Mouse (Mus musculus): ENCODE measurements around the gene Mfrp.
A peak's percentile ranks its signal among the peaks of the same experiment; 100 is the strongest.

The Mfrp gene

DNA sequence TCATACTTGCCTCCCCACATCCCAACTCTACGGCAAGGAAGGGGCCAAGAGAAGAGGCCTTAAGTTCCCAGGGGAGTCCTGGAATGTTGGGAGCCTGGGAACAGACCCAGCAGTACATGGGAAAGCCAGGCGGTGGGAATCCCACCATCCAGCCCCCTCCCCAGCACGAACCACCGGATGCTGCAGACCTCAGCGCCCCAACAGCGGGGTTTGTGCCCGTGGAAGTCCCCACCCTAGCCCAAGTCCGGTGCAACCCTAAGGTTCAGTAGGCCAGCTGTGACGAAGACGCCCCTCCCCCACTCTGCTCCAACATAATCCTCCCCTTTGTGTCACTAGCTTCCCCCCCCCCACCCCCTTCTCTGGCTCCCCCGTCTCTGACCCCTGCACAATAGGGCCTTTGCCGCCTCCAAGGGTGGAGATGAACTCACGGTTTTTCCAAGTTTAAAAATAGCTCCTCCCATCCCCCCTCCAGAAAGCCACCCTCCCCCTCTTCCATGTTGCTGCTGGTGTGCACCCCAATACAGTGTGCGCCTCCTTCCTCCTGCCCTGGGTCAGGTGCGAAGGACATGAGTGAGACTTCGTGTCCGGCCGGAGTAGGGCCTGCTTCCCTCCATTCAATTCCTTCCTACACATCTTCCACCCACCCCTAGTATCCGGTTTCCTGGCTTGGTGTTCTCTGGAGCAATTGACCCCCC is 29.2 kb downstream of the Mfrp start:
- DNase-seq (ENCODE audit: low spot score) = no peak

DNA sequence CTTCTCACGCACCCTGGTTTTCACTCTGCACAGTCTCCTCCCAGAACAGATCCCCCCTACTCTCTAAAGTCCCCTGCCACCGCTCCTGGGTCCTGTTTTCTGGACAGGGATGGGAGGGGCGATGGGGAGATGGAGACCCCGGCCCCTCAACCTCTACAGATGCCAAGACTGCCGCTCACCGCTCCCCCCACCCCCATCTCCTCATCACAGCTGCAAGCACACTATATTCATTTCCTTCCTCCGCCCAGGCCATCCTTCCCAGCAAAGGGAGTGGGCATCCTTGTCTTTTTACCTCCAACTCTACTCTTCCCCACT is 29.7 kb downstream of the Mfrp start:
- no peak for DNase-seq (ENCODE audit: low spot score)

DNA sequence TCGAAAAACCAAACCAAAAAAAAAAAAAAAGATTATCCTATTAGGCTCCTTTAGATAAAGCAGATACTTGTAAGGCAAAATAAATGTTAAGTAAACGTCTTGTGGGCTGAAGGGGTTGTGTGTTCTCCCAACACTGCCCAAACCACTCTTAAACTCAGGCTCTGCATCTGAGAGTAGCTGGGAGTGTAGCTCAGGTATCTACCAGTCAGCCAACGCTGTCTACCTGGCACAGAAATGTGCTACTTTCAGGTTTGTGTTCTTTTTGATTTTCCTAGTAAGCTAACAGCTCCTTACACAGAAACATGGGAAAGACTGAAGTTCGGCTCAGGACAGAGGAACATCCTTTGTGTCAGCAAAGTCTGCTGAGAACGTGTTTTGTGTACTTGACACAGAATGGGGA is 30.7 kb downstream of the Mfrp start:
- DNase-seq (ENCODE audit: low spot score) = no peak

DNA sequence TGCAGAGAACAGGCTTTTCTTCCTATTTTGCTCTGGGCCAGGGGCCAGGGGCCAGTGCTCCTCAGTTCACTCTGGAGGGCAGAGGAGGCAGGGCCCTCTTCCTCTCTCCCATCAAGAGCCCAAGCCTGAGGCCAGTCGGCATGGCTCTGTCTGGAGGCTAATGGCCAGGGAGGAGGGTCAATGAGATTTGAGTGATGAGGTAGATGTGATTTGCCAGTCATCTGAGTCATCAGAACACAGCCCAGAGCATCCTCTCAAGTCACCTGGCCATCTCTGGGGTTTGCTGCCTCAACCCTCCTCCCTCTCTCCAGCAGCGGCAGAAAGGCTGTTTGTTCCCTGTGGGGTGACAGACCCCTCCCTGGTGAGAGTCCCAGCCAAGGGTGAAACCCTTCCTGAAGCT is 31.8 kb downstream of the Mfrp start:
- no peak for DNase-seq (ENCODE audit: low spot score)

DNA sequence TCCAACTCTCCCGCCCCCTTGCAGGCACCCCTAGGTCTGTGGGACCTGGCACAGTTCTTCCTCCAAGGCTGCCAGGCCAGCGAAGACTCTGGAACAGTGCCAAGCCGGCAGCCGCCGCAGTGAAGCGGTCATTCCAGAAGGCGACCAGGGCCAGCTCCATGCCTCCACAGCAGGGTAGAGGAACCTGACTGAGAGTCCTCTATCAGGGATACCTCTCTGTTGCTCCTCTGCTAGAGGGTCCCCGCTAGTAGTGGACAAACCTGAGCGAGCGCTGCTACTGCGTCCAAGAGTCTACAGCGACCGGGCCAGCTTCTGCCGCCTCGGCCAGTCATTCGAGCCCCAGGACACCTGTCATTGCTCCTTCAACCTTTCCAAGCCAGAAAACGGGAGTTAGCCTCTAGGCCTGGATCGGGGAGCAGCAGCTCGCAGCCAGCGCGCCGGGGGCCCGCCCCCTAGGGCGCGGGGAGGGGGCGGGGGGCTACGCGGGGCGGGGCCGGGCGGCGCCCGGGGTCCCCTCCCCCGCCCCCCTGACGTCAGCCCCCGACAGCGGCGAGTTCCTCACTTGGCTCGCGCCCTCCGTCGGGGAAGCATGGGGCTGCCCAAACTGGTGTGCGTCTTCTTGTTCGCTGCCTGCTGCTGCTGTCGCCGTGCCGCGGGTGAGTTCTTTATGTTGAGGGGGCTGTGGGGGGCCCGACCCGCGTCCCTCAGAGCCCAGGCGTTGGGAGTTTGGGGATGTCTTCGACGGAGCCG is 32.7 kb downstream of the Mfrp start, which contains the start of gene Mcam:
Gene Mcam (plus strand): TSS at position 369 of the 750 bp plus-strand sequence.
- peak; percentile 61 for DNase-seq (ENCODE audit: low spot score)

DNA sequence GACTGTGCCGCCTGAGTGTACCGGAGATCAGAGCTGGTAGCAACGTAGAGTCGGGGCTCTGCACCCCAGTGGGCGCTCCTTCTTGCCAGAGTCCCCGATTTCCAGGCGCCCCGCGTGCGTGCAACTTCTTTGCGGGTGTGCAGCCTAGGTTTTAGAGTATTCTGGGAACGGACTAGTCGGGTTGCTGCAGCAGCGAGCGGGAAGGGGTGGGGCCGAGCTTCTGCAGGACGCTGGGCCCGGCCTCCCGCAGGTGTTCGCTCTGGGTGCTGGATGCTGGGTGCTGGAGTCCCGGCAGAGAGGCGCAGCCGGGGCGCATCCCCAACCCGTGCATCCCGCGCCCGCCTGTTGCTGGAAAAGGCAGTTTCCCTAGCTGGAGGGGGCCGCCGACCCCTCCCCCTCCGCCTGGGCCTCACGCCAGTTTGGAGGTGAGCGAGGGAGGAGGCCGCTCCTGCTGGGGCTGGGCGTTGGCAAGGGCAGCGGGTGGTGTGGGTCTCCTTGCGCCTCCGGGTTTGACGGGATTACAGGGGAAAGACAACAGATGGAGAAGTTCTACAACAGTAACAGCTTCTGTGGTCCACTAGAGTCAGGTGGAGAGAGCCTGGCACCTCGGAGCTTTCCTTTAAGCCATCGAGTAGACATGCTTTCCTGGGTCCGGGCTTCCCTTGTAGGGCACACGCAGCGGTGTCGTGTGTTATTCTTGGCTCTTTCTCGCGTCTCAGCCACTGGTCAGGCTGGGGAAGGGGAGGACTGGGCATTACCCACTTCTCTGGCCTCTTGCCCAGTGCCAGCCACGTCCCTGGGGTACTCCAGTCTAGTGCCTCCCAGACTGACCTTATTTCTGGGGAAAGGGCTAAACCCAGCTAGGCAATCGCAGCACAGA is 33.6 kb downstream of the Mfrp start:
- peak; percentile 94 for DNase-seq (ENCODE audit: low spot score)

- no peak for DNase-seq (ENCODE audit: low spot score)
Measured at GRCm38 (mm10) chr9:44135731-44136411, 34.3 kb downstream of the Mfrp start.

- no peak for DNase-seq (ENCODE audit: low spot score)
Measured at GRCm38 (mm10) chr9:44137846-44138245, 36.3 kb downstream of the Mfrp start.

- no peak for DNase-seq (ENCODE audit: low spot score)
Measured at GRCm38 (mm10) chr9:44141951-44142350, 40.4 kb downstream of the Mfrp start.

DNA sequence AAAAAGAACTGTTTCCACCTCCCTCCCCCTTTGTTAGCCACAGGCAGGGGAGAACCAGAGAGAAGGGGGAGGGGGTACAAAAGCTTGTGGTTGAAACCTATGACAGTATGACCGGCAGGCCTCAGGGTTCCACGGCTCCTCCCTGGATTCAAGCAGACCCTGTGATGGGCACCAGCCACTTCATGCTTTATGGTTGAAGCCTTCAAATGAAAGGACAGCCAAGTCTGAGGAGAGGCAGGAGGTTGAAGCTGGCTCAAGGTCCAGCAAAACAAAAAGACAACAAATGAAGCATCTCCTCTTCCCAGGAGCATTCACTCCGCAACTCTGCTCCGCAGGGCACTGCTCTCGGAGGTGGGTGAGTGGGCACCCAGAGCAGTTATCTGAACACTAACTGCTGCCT is 41.9 kb downstream of the Mfrp start:
- no peak for DNase-seq (ENCODE audit: low spot score)

GRCm38 (mm10) chr9:44144023-44144717 is 42.6 kb downstream of the Mfrp start:
- peak; percentile 68 for DNase-seq (ENCODE audit: low spot score)

GRCm38 (mm10) chr9:44144718-44145060 is 43.2 kb downstream of the Mfrp start:
- no peak for DNase-seq (ENCODE audit: low spot score)

DNA sequence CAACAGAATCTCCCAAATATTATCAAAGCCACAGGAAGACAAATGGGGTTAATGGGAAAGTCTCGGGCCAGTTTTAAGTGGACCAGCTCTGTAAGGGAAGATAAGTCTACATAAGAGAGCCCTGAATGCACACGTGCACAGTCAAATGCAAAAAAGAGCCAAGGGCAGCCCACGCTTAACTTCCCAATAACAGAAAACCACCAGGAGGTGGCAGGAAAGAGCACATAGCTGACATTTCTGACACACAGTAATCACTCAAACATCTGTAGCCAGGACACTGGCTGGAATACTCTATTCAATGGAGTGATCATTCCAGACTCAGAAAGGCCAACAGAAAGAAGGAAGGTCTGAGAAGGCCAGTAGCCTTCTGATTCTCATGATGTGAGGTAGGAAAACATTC is 45.8 kb downstream of the Mfrp start:
- DNase-seq (ENCODE audit: low spot score) = peak; percentile 45

All from adipocyte (in vitro differentiated cells).